Mouse (Mus musculus) hindbrain, embryonic 14.5 days (tissue): ENCODE data around the gene Robo1. TPM values are rescaled to one million over a fixed set of nuclear protein-coding genes. Genes with fewer than 3 reads are reported as not detected.

Source experiments
- ATAC-seq: fragments of 200-750 bp; cut with Nextera tagmentation; 2 replicates; pipeline ENCODE4 v1.8.0; 2017; ENCODE audit warnings: moderate number of reproducible peaks, mild to moderate bottlenecking, moderate TSS enrichment, moderate library complexity; ENCODE audit not compliant: low FRiP score
- DNase-seq: peaks from one replicate; pipeline ENCODE4 v3.0.0-alpha.2; 2015; ENCODE audit warnings: low spot score
- H3K27ac ChIP-seq: fragments of 300-500 bp; sonication (generic); 2 replicates; pipeline ENCODE4 v1.5.1; 2014; ENCODE audit warnings: mild to moderate bottlenecking, moderate library complexity
- H3K27me3 ChIP-seq: fragments of 300-500 bp; sonication (generic); 2 replicates; pipeline ENCODE4 v1.6.1; 2014; ENCODE audit warnings: mild to moderate bottlenecking, low read length, mixed read lengths; ENCODE audit not compliant: control insufficient read depth, insufficient read depth
- H3K36me3 ChIP-seq: fragments of 300-500 bp; sonication (generic); replicated peaks from 2 replicates; pipeline ENCODE4 v1.6.1; 2014; ENCODE audit not compliant: control insufficient read depth, insufficient read depth
- H3K4me1 ChIP-seq: fragments of 300-500 bp; sonication (generic); replicated peaks from 2 replicates; pipeline ENCODE4 v1.6.1; 2014; ENCODE audit warnings: antibody characterized with exemption, low read length, mixed read lengths; ENCODE audit not compliant: control insufficient read depth, insufficient read depth
- H3K4me2 ChIP-seq: fragments of 300-500 bp; sonication (generic); replicated peaks from 2 replicates; pipeline ENCODE4 v1.6.1; 2014; ENCODE audit warnings: mild to moderate bottlenecking, moderate library complexity
- H3K4me3 ChIP-seq: fragments of 300-500 bp; sonication (generic); replicated peaks from 2 replicates; pipeline ENCODE4 v1.5.1; 2014; ENCODE audit warnings: mild to moderate bottlenecking, low read length
- H3K9ac ChIP-seq: fragments of 300-500 bp; sonication (generic); 2 replicates; pipeline ENCODE4 v1.6.1; 2014
- H3K9me3 ChIP-seq: fragments of 300-500 bp; sonication (generic); 2 replicates; pipeline ENCODE4 v1.6.1; 2016; ENCODE audit warnings: low read length; ENCODE audit not compliant: control insufficient read depth
- WGBS: fragments of 180-500 bp; shearing (Covaris S2); extraction: QIAGEN DNeasy Blood & Tissue Kit; methylation state at CpG from one replicate; pipeline ENCODE4 v1.1.7; 2014; 5-methylcytosine and 5-hydroxymethylcytosine counted together
- polyA plus RNA-seq: library from polyadenylated mRNA; unstranded; fragments of >200 nt; fragmentation: Nextera tagmentation; extraction: Ambion mirVana; gene quantifications from 2 replicates; pipeline ENCODE4 v1.2.1, GENCODE M21; 2014

Robo1 gene
- polyA plus RNA-seq, 1 experiment from 2014 or later, result 47.5 TPM

DNA sequence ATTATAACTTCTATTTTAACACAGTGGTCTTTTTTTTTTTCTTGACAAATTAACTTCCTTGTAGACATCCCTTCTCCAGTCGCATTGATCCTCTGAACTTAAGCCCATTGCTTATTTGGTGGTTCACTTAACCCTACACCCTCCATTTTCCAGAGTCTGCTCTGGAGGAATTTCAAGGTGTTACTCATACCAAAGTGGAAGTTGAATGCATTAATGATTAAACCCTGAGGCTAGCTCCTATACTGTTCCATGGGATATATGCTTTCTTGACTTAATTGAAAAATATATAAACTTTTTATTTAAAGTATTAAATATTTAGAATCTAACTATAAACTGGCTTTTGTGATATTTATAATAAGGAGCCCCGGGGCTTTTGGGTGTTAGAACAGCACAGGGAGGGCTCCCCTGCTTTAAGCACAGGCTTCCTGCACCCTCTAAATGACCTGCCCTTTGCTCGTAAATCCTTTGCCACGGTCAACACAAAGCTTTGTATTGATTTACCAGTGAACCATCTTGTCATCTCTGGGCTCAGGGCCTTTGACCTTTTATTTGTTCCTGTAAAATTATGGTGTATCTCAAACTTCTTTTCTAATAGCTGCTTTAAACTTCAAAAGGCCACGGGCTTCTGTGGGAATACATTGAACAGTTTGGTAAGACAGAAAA, 522.4 kb downstream of the Robo1 start:
- H3K4me1 ChIP-seq, result 0 out of 2 replicates have a peak, but pooled peaks cover 5% of the 10 kb centered on the region
- no peak overlapping the region for H3K4me2 ChIP-seq
- H3K9ac ChIP-seq, result no peak overlapping the region
- H3K4me3 ChIP-seq, result no peak overlapping the region
- H3K27ac ChIP-seq, result no peak overlapping the region
- no peak for DNase-seq
- H3K9me3 ChIP-seq, result no peaks in the 10 kb centered on the region
- WGBS, result 34% methylated on average over 5 of the region's 5 CpGs
- no peaks in the 10 kb centered on the region for H3K36me3 ChIP-seq
- H3K27me3 ChIP-seq, result no peaks in the 10 kb centered on the region
- ATAC-seq, result no peak

DNA sequence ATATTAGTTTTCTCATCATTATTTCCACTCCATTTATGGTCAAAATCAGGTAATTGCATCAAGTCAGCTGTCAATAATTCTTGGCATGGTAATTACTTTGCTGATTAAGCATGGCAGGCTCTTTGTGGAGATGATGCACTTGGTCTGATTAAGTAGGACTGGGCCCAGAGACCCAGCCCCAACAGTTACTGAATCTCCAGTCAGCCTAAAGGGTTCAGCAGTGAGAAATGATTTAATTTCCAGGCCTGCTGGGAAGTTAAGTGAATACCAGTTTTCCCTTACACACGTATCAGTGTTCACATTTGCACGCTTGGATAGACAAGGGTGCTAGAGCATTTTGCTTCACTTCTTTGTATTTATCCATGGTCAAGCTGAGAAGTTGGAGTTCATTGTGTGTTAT, 526.2 kb downstream of the Robo1 start:
- no peak overlapping the region for H3K27ac ChIP-seq
- DNase-seq (no peak), ATAC-seq (no peak)
- H3K4me3 ChIP-seq, result no peak overlapping the region
- no peak overlapping the region for H3K4me2 ChIP-seq
- H3K4me1 ChIP-seq, result 0 out of 2 replicates have a peak, but pooled peaks cover 3% of the 10 kb centered on the region
- no peaks in the 10 kb centered on the region for H3K36me3 ChIP-seq
- no peaks in the 10 kb centered on the region for H3K27me3 ChIP-seq
- 47% methylated on average over 2 of the region's 2 CpGs for WGBS
- no peak overlapping the region for H3K9ac ChIP-seq
- no peaks in the 10 kb centered on the region for H3K9me3 ChIP-seq

DNA sequence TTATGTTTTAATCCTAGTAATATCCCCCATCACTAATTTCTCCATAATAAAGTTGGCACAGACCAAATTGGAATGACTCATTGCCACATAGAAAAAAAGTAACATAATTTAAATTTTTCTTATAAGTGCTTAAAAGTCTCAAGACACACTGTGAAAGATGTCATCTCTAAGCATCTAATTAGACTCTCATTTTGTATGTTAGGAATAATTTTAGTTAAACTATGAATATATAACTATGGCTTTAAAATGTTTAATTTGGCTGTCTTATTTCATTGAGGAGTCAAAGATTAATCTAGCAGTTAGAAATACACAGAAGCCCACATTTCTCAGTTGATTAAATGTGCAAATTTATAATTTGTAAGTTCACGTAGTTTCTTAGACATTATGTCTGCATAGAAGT, 530.9 kb downstream of the Robo1 start:
- Histone ChIP-seq H3K36me3 (no peaks in the 10 kb centered on the region), H3K4me3 (no peak overlapping the region), H3K27ac (no peak overlapping the region), H3K9ac (no peak overlapping the region), H3K4me1 (0 out of 2 replicates have a peak, but pooled peaks cover 5% of the 10 kb centered on the region), H3K27me3 (no peaks in the 10 kb centered on the region), H3K9me3 (no peaks in the 10 kb centered on the region), H3K4me2 (no peak overlapping the region)
- no peak for DNase-seq
- ATAC-seq, result no peak
- WGBS, result 79% methylated on average over 1 of the region's 1 CpGs

DNA sequence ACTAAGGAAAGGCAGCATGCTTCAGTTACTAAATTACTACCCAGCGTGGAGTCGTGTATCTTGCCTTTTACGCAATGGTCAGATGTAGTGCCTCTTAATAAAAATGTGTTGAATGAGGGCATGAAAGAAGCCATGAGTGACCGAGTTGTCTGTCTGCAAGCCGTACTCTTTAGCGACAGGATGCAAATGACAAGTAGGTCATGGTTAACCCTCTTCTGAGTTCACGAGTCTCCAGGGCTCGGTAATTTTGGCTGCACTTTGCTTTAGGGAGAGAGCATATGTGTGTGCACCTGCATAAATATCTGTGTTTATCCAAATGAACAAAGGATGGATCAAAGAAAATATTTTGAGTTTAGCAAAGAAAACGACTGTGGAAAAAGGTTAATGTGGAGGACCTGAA, 533.0 kb downstream of the Robo1 start:
- ATAC-seq (no peak), DNase-seq (no peak)
- H3K4me2 ChIP-seq, result no peak overlapping the region
- 0 out of 2 replicates have a peak overlapping the region, but pooled peaks have one; percentile 11 for H3K27ac ChIP-seq
- H3K36me3 ChIP-seq, result no peaks in the 10 kb centered on the region
- WGBS, result 57% methylated on average over 9 of the region's 9 CpGs
- H3K9me3 ChIP-seq, result no peaks in the 10 kb centered on the region
- 0 out of 2 replicates have a peak, but pooled peaks cover 5% of the 10 kb centered on the region for H3K4me1 ChIP-seq
- H3K27me3 ChIP-seq, result no peaks in the 10 kb centered on the region
- H3K4me3 ChIP-seq, result no peak overlapping the region
- H3K9ac ChIP-seq, result no peak overlapping the region

DNA sequence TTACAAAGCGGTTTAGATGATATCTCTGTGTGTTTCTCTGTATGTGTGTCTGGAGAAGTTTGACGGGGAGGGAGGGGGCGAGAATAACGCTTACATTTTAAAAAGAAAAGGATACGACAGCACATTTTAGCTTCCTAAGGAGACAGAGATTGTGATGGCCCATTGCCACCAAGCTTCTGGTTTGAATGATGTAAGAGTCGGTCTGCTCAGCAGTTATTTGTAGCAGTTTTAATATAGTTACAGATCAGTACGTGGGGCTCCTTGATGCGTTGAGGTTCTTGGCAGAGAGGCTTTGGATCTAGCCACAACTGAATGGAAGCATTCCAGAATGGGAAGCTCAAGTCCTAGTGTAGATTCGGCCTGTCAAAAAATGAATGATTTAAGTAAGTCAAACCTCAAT, 546.0 kb downstream of the Robo1 start:
- Histone ChIP-seq H3K4me1 (no peaks in the 10 kb centered on the region), H3K27ac (no peak overlapping the region), H3K27me3 (no peaks in the 10 kb centered on the region), H3K4me3 (no peak overlapping the region), H3K36me3 (no peaks in the 10 kb centered on the region), H3K9ac (no peak overlapping the region), H3K4me2 (no peak overlapping the region), H3K9me3 (no peaks in the 10 kb centered on the region)
- DNase-seq (no peak), ATAC-seq (no peak)
- 90% methylated on average over 9 of the region's 9 CpGs for WGBS

DNA sequence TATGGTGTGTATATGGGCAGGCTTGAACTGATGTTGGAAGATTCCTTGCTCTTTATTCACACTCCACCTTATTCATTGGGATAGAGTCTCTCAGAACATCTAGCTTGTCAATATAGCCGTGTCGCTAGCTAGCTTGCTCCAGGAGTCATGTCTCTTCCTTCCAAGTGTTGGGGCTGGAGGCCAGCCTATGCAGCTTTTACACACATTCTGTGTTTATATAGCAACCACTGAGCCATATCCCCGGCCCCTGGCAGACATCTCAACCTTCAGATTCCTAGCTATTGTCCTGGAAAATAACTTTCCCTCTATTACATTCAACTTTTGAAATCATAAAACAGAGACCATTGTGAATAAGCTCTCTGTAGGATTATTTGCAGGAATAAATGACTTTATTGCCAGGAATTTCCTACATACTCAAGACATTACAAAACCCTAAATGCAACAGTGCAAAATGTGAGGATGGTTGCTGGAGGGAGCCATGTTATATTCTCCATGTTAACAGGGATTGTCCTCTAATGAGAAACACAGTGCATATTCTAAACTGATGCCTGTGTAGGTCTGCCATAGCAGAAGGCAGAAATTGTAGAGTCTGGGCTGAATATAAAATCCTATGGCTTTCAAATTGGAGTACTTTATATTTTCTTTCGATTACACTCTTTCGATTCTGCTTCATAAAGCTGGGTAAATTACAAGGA, 546.9 kb downstream of the Robo1 start:
- Histone ChIP-seq H3K27ac (no peak overlapping the region), H3K9me3 (no peaks in the 10 kb centered on the region), H3K4me2 (no peak overlapping the region), H3K9ac (no peak overlapping the region), H3K4me3 (no peak overlapping the region), H3K36me3 (no peaks in the 10 kb centered on the region), H3K4me1 (no peaks in the 10 kb centered on the region), H3K27me3 (no peaks in the 10 kb centered on the region)
- ATAC-seq (no peak), DNase-seq (no peak)
- WGBS, result 87% methylated on average over 5 of the region's 5 CpGs

DNA sequence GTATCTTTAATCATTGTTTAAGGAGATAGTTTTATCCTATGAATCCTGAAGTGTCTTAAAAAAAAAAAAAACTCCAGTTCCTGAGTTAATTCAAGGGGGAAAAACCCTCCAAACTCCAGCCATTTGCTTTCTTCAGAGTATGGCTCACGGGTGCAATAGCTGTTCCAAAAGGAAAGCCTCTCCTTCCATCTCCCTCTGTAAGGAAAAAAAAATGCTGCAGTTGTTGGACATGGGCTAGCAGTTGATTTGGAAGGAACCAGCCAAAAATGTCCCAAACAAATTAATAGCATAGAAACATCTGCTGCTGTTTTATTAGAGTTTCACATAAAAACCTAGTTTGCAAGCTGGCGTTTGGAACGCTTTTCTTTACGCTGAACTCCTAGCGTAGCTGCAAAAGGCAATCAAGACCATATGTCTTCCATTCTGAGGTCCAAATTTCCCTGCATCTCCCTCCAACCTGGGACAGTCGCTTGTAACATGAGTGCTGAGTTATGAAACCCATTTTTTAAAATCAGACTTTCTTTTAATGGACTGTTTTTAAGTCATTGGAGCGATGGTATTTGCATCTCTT, 553.7 kb downstream of the Robo1 start:
- Histone ChIP-seq H3K4me1 (no peaks in the 10 kb centered on the region), H3K27me3 (no peaks in the 10 kb centered on the region), H3K4me2 (no peak overlapping the region), H3K27ac (no peak overlapping the region), H3K9me3 (no peaks in the 10 kb centered on the region), H3K4me3 (no peak overlapping the region), H3K36me3 (no peaks in the 10 kb centered on the region), H3K9ac (no peak overlapping the region)
- ATAC-seq, result no peak
- WGBS, result 81% methylated on average over 7 of the region's 7 CpGs
- no peak for DNase-seq

DNA sequence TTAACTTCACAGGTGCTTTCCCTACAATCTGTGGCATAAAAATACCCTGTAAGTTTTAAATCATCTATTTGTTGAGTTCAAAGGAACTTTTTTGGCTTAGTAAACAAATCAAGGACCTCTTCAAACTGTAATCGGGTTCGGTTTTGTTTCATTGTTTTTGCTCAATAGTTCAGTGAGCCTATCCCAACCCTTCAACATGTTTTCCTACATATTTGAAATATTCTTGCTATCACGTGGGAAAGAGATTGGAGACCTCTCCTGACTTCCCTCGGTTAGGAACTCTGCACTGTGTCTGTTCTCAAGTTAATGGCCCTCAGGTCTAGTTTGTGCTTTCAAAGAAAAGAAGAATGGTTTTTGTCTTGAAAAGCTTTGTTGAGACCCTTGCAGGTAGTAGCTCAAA, 557.9 kb downstream of the Robo1 start:
- 92% methylated on average over 4 of the region's 4 CpGs for WGBS
- no peaks in the 10 kb centered on the region for H3K4me1 ChIP-seq
- no peak overlapping the region for H3K27ac ChIP-seq

DNA sequence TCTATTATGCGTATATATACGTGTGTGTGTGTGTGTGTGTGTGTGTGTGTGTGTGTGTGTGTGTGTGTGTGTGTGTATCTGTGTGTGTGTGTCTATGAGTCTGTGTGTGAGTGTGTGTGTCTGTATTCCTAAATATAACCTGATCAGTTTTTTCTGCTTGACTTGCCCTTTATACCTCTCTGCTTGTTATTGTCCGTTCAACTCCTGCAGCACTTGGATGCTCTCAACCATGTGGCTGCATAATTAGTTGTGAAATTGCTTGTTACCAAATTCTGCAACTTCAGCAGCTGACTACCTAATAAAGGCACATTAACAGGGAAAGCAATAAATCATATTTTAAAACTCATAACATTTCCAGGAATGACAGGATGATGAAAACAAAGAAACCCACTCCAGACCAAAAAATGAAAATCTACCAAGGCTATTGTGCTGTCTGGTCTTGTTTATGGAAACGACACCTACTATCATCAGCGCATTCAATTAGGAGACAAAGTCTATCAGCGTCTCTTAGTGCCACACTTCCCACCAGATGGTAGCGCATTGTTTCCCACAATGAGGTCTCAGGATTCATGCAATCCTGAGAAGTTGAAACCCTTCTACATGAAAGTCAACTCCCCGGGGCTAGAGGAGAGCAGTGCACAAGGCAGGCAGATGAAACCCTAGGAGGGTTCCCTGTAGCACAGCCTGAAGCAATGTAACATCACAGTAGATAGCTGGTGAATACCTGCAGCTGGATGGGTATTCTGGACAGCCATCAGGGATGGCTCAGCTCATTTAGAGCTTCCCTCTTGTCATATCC, 567.0 kb downstream of the Robo1 start:
- Histone ChIP-seq H3K4me1 (peaks cover 7% of the 10 kb centered on the region), H3K9me3 (no peaks in the 10 kb centered on the region), H3K4me3 (no peak overlapping the region), H3K4me2 (0 out of 2 replicates have a peak overlapping the region, but pooled peaks have one; percentile 0), H3K27me3 (no peaks in the 10 kb centered on the region), H3K27ac (peak overlapping the region; percentile 34), H3K9ac (no peak overlapping the region), H3K36me3 (no peaks in the 10 kb centered on the region)
- ATAC-seq (peak; percentile 57; the same call in 1 of the 2 replicates), DNase-seq (no peak)
- WGBS, result 47% methylated on average over 8 of the region's 8 CpGs

More for the DNA sequence above, 557.9 kb downstream of the Robo1 start:
- Histone ChIP-seq H3K9ac (no peak overlapping the region), H3K27me3 (no peaks in the 10 kb centered on the region), H3K9me3 (no peaks in the 10 kb centered on the region), H3K36me3 (no peaks in the 10 kb centered on the region), H3K4me2 (no peak overlapping the region), H3K4me3 (no peak overlapping the region)
- no peak for ATAC-seq
- DNase-seq, result no peak
